8 mouse cellular contexts compared by ENCODE assay signal in genomic region chr7:139086195-139087158, GRCm38 (mm10). TPM values are rescaled to one million over a fixed set of nuclear protein-coding genes. Genes with fewer than 3 reads are reported as not detected.
DNase-seq lines count a peak whose midpoint lies in the region; ATAC-seq and TF ChIP-seq lines count a peak whose summit lies in the region.

No protein-coding gene starts in this region.

- 0 out of 2 replicates have a peak, but pooled peaks have one; percentile 3 for TF ChIP-seq POLR2A in brain, embryonic 14.5 days (IDR thresholded peaks at IDR 0.05; ENCODE audit: borderline replicate concordance, extremely low read depth, insufficient read depth, insufficient read length, poor library complexity, severe bottlenecking)

- no peak overlapping the region for H3K27ac ChIP-seq in kidney, embryonic 16.5 days (ENCODE audit: low read length)
- H3K27ac ChIP-seq in forebrain, postnatal 0 days (ENCODE audit: low read depth, low read length): peak overlapping the region; percentile 79
- H3K27ac ChIP-seq in neural tube, embryonic 13.5 days (replicated peaks): peak overlapping the region; percentile 91

- TF ChIP-seq CTCF in brain, embryonic 14.5 days (IDR thresholded peaks at IDR 0.05; ENCODE audit: borderline replicate concordance, extremely low read depth, insufficient read depth, insufficient read length): no peak
- no peak for TF ChIP-seq CTCF in forebrain, postnatal 0 days (IDR thresholded peaks at IDR 0.05; ENCODE audit: low read depth)

- H3K9me3 ChIP-seq in kidney, embryonic 16.5 days (ENCODE audit: low read length): no peaks in the 10 kb centered on the region
- no peaks in the 10 kb centered on the region for H3K9me3 ChIP-seq in forebrain, postnatal 0 days (ENCODE audit: low read length)
- H3K9me3 ChIP-seq in neural tube, embryonic 13.5 days: no peaks in the 10 kb centered on the region

- H3K27me3 ChIP-seq in kidney, embryonic 16.5 days (ENCODE audit: insufficient read depth, low read length): peaks cover 24% of the 10 kb centered on the region
- no peaks in the 10 kb centered on the region for H3K27me3 ChIP-seq in forebrain, postnatal 0 days (ENCODE audit: insufficient read depth, low read length)
- H3K27me3 ChIP-seq in neural tube, embryonic 13.5 days: no peaks in the 10 kb centered on the region

- H3K9ac ChIP-seq in kidney, embryonic 16.5 days (replicated peaks; ENCODE audit: low read length): peak overlapping the region; percentile 72
- peak overlapping the region; percentile 84 for H3K9ac ChIP-seq in forebrain, postnatal 0 days
- H3K9ac ChIP-seq in neural tube, embryonic 13.5 days: peak overlapping the region; percentile 97

- H3K36me3 ChIP-seq in kidney, embryonic 16.5 days (ENCODE audit: insufficient read depth, low read length): no peaks in the 10 kb centered on the region
- peaks cover 18% of the 10 kb centered on the region for H3K36me3 ChIP-seq in forebrain, postnatal 0 days (ENCODE audit: insufficient read depth)
- H3K36me3 ChIP-seq in neural tube, embryonic 13.5 days: peaks cover 23% of the 10 kb centered on the region

- no peak for DNase-seq in kidney, adult 9 months
- no peak for DNase-seq in brain, embryonic 14.5 days (ENCODE audit: low read depth)
- DNase-seq in forebrain, postnatal 0 days: peak; percentile 41
- peak; percentile 67 to 72 for DNase-seq in kidney, postnatal 4 days
- DNase-seq in frontal cortex, postnatal 14 days (ENCODE audit: low spot score in 2 of 2): no peak
- no peak for DNase-seq in thymus, adult 18-20 months

- peak; percentile 77 for ATAC-seq in kidney, embryonic 16.5 days (ENCODE audit: low FRiP score, low TSS enrichment)
- ATAC-seq in forebrain, postnatal 0 days: peak; percentile 74
- ATAC-seq in neural tube, embryonic 13.5 days (ENCODE audit: low read depth): peak; percentile 51

- 1% methylated on average over 61 of the region's 61 CpGs for WGBS in kidney, embryonic 16.5 days
- 2% methylated on average over 61 of the region's 61 CpGs for WGBS in forebrain, postnatal 0 days
- 1% methylated on average over 61 of the region's 61 CpGs for WGBS in neural tube, embryonic 13.5 days

- H3K4me3 ChIP-seq in kidney, embryonic 16.5 days (ENCODE audit: low read length): peak overlapping the region; percentile 62
- peak overlapping the region; percentile 75 for H3K4me3 ChIP-seq in forebrain, postnatal 0 days (ENCODE audit: low read depth, low read length)
- H3K4me3 ChIP-seq in neural tube, embryonic 13.5 days: peak overlapping the region; percentile 89

- H3K4me1 ChIP-seq in kidney, embryonic 16.5 days (ENCODE audit: insufficient read depth, low read length): peaks cover 13% of the 10 kb centered on the region
- peaks cover 14% of the 10 kb centered on the region for H3K4me1 ChIP-seq in forebrain, postnatal 0 days (ENCODE audit: insufficient read depth)
- peaks cover 58% of the 10 kb centered on the region for H3K4me1 ChIP-seq in neural tube, embryonic 13.5 days (replicated peaks)

- peak overlapping the region; percentile 89 for H3K4me2 ChIP-seq in kidney, embryonic 16.5 days (replicated peaks; ENCODE audit: low read depth, low read length)
- peak overlapping the region; percentile 58 for H3K4me2 ChIP-seq in forebrain, postnatal 0 days (ENCODE audit: low read depth)
- H3K4me2 ChIP-seq in neural tube, embryonic 13.5 days: peak overlapping the region; percentile 69

RNA-seq across cellular contexts. Expression of gene Dpysl4, which starts 0.7 kb away (rescaled TPM):
- polyA plus RNA-seq in kidney, embryonic 16.5 days (2015; fragmentation: Nextera tagmentation; extraction: Ambion mirVana): 15.0 and 15.5 TPM in 2 replicates
- 192 and 195 TPM in 2 replicates for polyA plus RNA-seq in brain, embryonic 14.5 days (2012; rRNA removed)
- total RNA-seq in forebrain, postnatal 0 days (2014; rRNA removed): 121 and 125 TPM in 2 replicates
- polyA plus RNA-seq in forebrain, postnatal 0 days (2015; fragmentation: Nextera tagmentation; extraction: Ambion mirVana): 112 and 142 TPM in 2 replicates
- polyA plus RNA-seq in neural tube, embryonic 13.5 days (2015; fragmentation: Nextera tagmentation; extraction: Ambion mirVana): 315 and 316 TPM in 2 replicates

Comparison
In these comparisons a context has a peak if more than half of its experiments do, and no peak if none do; other contexts are left out.
1. DNase-seq: peak in forebrain, postnatal 0 days (single experiment) and kidney, postnatal 4 days (2 of 2); none in kidney, adult 9 months (single experiment), brain, embryonic 14.5 days (single experiment), frontal cortex, postnatal 14 days (0 of 2) and thymus, adult 18-20 months (0 of 2).
2. Peak in every context shown above with its lines, with median percentiles within 50 percentile points of each other: ATAC-seq, H3K4me2 ChIP-seq, H3K4me3 ChIP-seq and H3K9ac ChIP-seq.